Mouse (Mus musculus) olfactory bulb, adult 2 months (tissue): Measurements from ENCODE around the gene Grik2.

Experiments
- CTCF ChIP-seq: fragments of 200-500 bp; IDR thresholded peaks from 2 replicates; pipeline ENCODE4 v1.5.1; 2012; ENCODE audit warnings: low read depth, mild to moderate bottlenecking, low read length, moderate library complexity; ENCODE audit not compliant: insufficient read depth
- POLR2A ChIP-seq: fragments of 200-500 bp; IDR thresholded peaks from 2 replicates; pipeline ENCODE4 v1.6.1; 2012; ENCODE audit warnings: mild to moderate bottlenecking, low read depth, low read length, moderate library complexity; ENCODE audit not compliant: insufficient read depth

GRCm38 (mm10) chr10:49786630-49787029 is 1.9 kb downstream of the Grik2 start:
- TF ChIP-seq POLR2A (no peak), CTCF (no peak)
